Mouse (Mus musculus): ENCODE data around the gene Phtf2.

DNA sequence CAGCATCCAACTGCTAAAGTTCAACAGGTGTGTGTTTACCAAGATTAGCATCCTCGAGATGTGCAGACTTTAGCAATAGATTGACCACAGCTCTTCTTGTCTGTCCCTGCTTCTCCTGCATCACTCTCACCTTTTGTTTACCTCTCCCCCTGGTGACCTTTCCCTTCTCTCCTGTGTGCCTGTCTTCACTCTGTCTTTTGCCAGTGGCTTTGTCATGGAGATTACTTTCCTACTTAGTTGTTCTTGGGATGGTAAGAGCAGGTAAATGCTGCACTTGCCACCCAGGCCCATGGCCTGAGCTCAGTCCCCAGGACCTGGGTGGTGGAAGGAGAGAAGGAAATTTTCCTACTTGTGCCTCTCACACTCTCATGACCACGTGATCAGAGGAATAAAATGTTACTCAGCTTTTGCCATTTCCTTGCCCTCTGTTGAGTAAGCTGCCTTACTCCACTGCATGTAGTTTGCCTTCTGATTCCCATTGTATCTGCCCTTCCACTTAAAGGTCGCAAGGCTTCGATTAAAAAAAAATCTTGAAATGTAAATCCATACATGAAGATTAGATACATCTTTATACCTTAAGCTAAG lies 2.2 kb upstream of the Phtf2 start:
- TF ChIP-seq CTCF (IDR thresholded peaks at IDR 0.05; ENCODE audit: low read depth, low read length) (no peak), POLR2A (IDR thresholded peaks at IDR 0.05; ENCODE audit: insufficient read depth, low read length) (no peak)

Measured in ES-Bruce4 (cell line).